Mouse (Mus musculus): ENCODE measurements around the gene 1700031F05Rik. TPM values are rescaled to one million over a fixed set of nuclear protein-coding genes. Genes with fewer than 3 reads are reported as not detected.

1700031F05Rik gene
- polyA plus RNA-seq (2017; shearing (Covaris generic)) = not detected

DNA sequence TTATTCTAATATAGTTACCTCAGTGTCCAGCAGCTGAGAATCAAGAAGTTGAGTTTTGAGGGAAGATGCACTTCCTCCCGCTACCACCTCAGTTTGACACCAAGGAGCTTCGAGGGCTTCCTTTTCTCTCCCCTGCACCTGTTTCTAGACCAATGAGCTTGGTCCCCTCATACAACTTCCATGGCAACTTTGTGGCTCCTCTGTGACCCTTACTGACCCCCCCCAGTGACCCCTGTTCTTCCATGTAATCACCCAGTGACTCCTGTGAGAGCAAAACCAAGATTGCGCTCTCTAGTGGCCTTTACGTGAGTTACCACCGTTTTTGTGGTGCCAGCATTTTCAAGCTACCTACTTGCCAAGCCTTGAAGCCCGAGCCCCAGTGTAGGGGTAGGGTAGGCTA lies at the start of gene 1700031F05Rik:
Gene 1700031F05Rik (minus strand): TSS at position 101 of the 400 bp plus-strand sequence.

DNA sequence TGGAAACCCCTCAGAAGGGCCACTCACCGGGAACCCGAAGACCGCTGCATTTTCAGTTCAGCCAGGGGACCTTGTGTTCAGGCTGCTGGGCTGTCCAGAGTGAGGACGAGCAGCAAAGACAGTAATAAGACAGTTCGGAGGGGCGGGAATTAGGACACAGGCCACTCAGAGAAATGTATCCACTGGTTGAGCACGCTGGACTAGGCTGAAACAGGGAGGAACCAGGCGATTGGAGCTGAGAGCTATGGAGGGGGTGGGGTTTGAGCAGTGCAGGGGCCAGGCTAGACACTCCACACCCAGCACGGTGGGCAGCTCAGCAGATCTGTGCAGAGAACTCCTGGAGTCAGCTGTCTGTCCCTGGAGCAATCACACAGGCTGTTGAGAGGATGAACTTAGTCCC lies 40.8 kb upstream of the 1700031F05Rik start, which contains the start of the genes Dmrtc1a and 1700011M02Rik:
Gene Dmrtc1a (minus strand): TSS at position 101 of the 400 bp plus-strand sequence.
Gene 1700011M02Rik (plus strand): TSS at position 319 of the 400 bp plus-strand sequence.

DNA sequence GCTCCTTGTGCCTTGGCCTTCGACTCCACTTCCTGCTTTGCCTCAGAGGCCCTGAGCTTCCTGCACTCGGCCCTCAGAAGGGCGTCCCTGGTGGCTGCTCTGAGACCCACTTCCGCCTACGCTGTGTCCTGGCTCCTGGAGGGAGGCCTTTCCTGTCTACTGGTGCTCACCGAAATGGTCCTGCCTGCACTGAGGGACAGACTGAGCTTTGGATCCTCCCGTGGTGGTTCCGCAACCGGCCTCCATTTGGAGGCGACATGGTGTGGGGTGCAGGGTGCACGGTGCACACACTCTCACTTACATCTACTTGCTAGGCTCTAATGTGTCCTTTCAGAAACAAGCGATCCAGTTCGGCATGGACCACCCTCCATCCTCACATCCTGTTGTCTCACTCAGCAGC lies 13.3 kb downstream of the 1700031F05Rik start, which contains the start of gene Dmrtc1c2:
Gene Dmrtc1c2 (minus strand): TSS at position 101 of the 400 bp plus-strand sequence.

Other genes with a start within 250 kb of the 1700031F05Rik start
- gene Phka1, start 223.7 kb downstream of the 1700031F05Rik start, polyA plus RNA-seq (2017; shearing (Covaris generic)) = 0.07 TPM
- gene Gm3880, start 181.0 kb downstream of the 1700031F05Rik start, polyA plus RNA-seq (2017; shearing (Covaris generic)) = not detected
- gene Gm9112, start 160.3 kb downstream of the 1700031F05Rik start, polyA plus RNA-seq (2017; shearing (Covaris generic)) = not detected
- gene Dmrtc1b, start 160.1 kb downstream of the 1700031F05Rik start, polyA plus RNA-seq (2017; shearing (Covaris generic)) = not detected
- gene Dmrtc1c1, start 65.0 kb downstream of the 1700031F05Rik start, polyA plus RNA-seq (2017; shearing (Covaris generic)) = not detected
- not detected for gene Dmrtc1c2, start 13.4 kb downstream of the 1700031F05Rik start, polyA plus RNA-seq (2017; shearing (Covaris generic))
- not detected for gene Dmrtc1a, start 40.7 kb upstream of the 1700031F05Rik start, polyA plus RNA-seq (2017; shearing (Covaris generic))
- gene 1700011M02Rik, start 40.9 kb upstream of the 1700031F05Rik start, polyA plus RNA-seq (2017; shearing (Covaris generic)) = not detected
- gene 1700018G05Rik, start 60.4 kb upstream of the 1700031F05Rik start, polyA plus RNA-seq (2017; shearing (Covaris generic)) = not detected

All from CD4-positive, CD25-positive, alpha-beta regulatory T cell, adult 9 weeks (primary cell).